Mouse (Mus musculus) liver, embryonic 11.5 days (tissue): ENCODE measurements around the gene Pdhx. TPM values are rescaled to one million over a fixed set of nuclear protein-coding genes. Genes with fewer than 3 reads are reported as not detected.

Experiments
- ATAC-seq: fragments of 200-750 bp; cut with Nextera tagmentation; replicated peaks from 2 replicates; pipeline ENCODE4 v1.8.0; 2017; ENCODE audit warnings: moderate number of reproducible peaks, mild to moderate bottlenecking, moderate TSS enrichment, moderate library complexity; ENCODE audit not compliant: low FRiP score
- DNase-seq: peaks from one replicate; pipeline ENCODE4 v3.0.0-alpha.2; 2017; ENCODE audit warnings: low spot score
- H3K27ac ChIP-seq: fragments of 300-500 bp; sonication (generic); 2 replicates; pipeline ENCODE4 v1.5.1; 2014; ENCODE audit warnings: mild to moderate bottlenecking, low read depth, low read length, control low read depth
- H3K27me3 ChIP-seq: fragments of 300-500 bp; sonication (generic); replicated peaks from 2 replicates; pipeline ENCODE4 v1.6.1; 2014; ENCODE audit warnings: low read length, mixed read lengths; ENCODE audit not compliant: control insufficient read depth, insufficient read depth
- H3K36me3 ChIP-seq: fragments of 300-500 bp; sonication (generic); 2 replicates; pipeline ENCODE4 v1.6.1; 2014; ENCODE audit warnings: mild to moderate bottlenecking, low read length, moderate library complexity, mixed read lengths; ENCODE audit not compliant: control insufficient read depth, insufficient read depth
- H3K4me1 ChIP-seq: fragments of 300-500 bp; sonication (generic); replicated peaks from 2 replicates; pipeline ENCODE4 v1.6.1; 2014; ENCODE audit warnings: low read length, mixed read lengths; ENCODE audit not compliant: control insufficient read depth, insufficient read depth
- H3K4me2 ChIP-seq: fragments of 300-500 bp; sonication (generic); 2 replicates; pipeline ENCODE4 v1.6.1; 2014; ENCODE audit warnings: mild to moderate bottlenecking, control low read depth, moderate library complexity
- H3K4me3 ChIP-seq: fragments of 300-500 bp; sonication (generic); 2 replicates; pipeline ENCODE4 v1.5.1; 2014; ENCODE audit warnings: low read depth, low read length, control low read depth
- H3K9ac ChIP-seq: fragments of 300-500 bp; sonication (generic); 2 replicates; pipeline ENCODE4 v1.6.1; 2014; ENCODE audit warnings: low read depth, low read length, control low read depth
- H3K9me3 ChIP-seq: fragments of 300-500 bp; sonication (generic); 2 replicates; pipeline ENCODE4 v1.6.1; 2016; ENCODE audit warnings: low read length, inconsistent platforms, mixed read lengths; ENCODE audit not compliant: control insufficient read depth
- WGBS: fragments of 180-500 bp; shearing (Covaris S2); extraction: QIAGEN DNeasy Blood & Tissue Kit; methylation state at CpG from one replicate; pipeline ENCODE4 v1.1.7; 2014; 5-methylcytosine and 5-hydroxymethylcytosine counted together
- polyA plus RNA-seq: library from polyadenylated mRNA; unstranded; fragments of >200 nt; fragmentation: Nextera tagmentation; extraction: Ambion mirVana; gene quantifications from 2 replicates; pipeline ENCODE4 v1.2.1, GENCODE M21; 2014

The Pdhx gene
- polyA plus RNA-seq, 1 experiment from 2014 or later: 36.8 TPM

- Histone ChIP-seq H3K36me3 (no peaks in the 10 kb centered on the region), H3K27me3 (no peaks in the 10 kb centered on the region), H3K27ac (no peak overlapping the region), H3K4me3 (no peak overlapping the region), H3K4me2 (no peak overlapping the region), H3K9me3 (no peaks in the 10 kb centered on the region), H3K9ac (no peak overlapping the region), H3K4me1 (no peaks in the 10 kb centered on the region; the same call in 1 of the 2 replicates)
- DNase-seq: no peak
- no peak for ATAC-seq
- 41% methylated on average over 5 of the region's 5 CpGs for WGBS
Observed at GRCm38 (mm10) chr2:102975358-102975945, 97.9 kb downstream of the Pdhx start.

GRCm38 (mm10) chr2:102973115-102973514 is 100.2 kb downstream of the Pdhx start:
- no peak for ATAC-seq
- no peak for DNase-seq
- no peak overlapping the region for H3K9ac ChIP-seq
- WGBS: 90% methylated on average over 3 of the region's 3 CpGs
- no peaks in the 10 kb centered on the region; the same call in 1 of the 2 replicates for H3K4me1 ChIP-seq
- no peaks in the 10 kb centered on the region for H3K36me3 ChIP-seq
- H3K27me3 ChIP-seq: no peaks in the 10 kb centered on the region
- no peak overlapping the region for H3K4me2 ChIP-seq
- H3K4me3 ChIP-seq: no peak overlapping the region
- H3K27ac ChIP-seq: no peak overlapping the region
- no peaks in the 10 kb centered on the region for H3K9me3 ChIP-seq

- H3K4me2 ChIP-seq: no peak overlapping the region
- no peak overlapping the region for H3K9ac ChIP-seq
- WGBS: 52% methylated on average over 5 of the region's 5 CpGs
- no peaks in the 10 kb centered on the region for H3K9me3 ChIP-seq
- H3K4me3 ChIP-seq: no peak overlapping the region
- no peak overlapping the region for H3K27ac ChIP-seq
- no peaks in the 10 kb centered on the region for H3K27me3 ChIP-seq
- ATAC-seq (no peak), DNase-seq (no peak)
- no peaks in the 10 kb centered on the region; the same call in 1 of the 2 replicates for H3K4me1 ChIP-seq
- no peaks in the 10 kb centered on the region for H3K36me3 ChIP-seq
Observed at GRCm38 (mm10) chr2:102972575-102972974, 100.7 kb downstream of the Pdhx start.

- no peaks in the 10 kb centered on the region for H3K9me3 ChIP-seq
- no peak for ATAC-seq
Observed at GRCm38 (mm10) chr2:102971951-102972350, 101.4 kb downstream of the Pdhx start.

More at GRCm38 (mm10) chr2:102971951-102972350, 101.4 kb downstream of the Pdhx start:
- no peak for DNase-seq
- Histone ChIP-seq H3K9ac (no peak overlapping the region), H3K4me1 (no peaks in the 10 kb centered on the region; the same call in 1 of the 2 replicates), H3K4me2 (no peak overlapping the region), H3K36me3 (no peaks in the 10 kb centered on the region), H3K27ac (no peak overlapping the region), H3K27me3 (no peaks in the 10 kb centered on the region), H3K4me3 (no peak overlapping the region)

Other genes with a start within 250 kb of the Pdhx start
- 25.9 and 28.1 TPM in 2 replicates for gene Cd44, start 171.8 kb downstream of the Pdhx start, polyA plus RNA-seq
- gene Apip, start 162 bp upstream of the Pdhx start, polyA plus RNA-seq: 63.4 and 67.2 TPM in 2 replicates
- gene Ehf, start 229.8 kb upstream of the Pdhx start, polyA plus RNA-seq: 0.11 and 0.26 TPM in 2 replicates